Mouse (Mus musculus): ENCODE data around the gene Vsig10.

DNA sequence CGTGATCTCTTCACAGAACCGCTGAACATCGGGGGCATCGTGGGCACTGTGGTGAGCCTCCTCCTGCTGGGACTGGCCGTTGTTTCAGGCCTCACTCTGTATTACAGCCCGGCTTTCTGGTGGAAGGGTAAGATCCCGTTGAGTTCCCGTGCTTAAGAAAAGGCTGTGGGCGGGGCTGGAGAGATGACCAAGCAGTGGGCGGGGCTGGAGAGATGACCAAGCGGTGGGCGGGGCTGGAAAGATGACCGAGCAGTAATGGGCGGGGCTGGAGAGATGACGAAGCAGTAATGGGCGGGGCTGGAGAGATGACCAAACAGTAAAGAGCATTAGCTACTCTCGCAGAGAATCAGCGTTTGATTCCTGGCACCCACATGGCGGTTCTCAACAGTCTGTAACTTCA lies 29.4 kb downstream of the Vsig10 start:
- TF ChIP-seq POLR2A (IDR thresholded peaks at IDR 0.05; ENCODE audit: extremely low read depth, insufficient read depth, low read length) (no peak), CTCF (IDR thresholded peaks at IDR 0.05; ENCODE audit: extremely low read depth, insufficient read depth, low read length) (no peak)

Measured in cortical plate, adult 2 months (tissue).